Mouse (Mus musculus): ENCODE results near the gene Tspan33.
A peak's percentile ranks its signal among the peaks of the same experiment; 100 is the strongest.

Tspan33 gene

DNA sequence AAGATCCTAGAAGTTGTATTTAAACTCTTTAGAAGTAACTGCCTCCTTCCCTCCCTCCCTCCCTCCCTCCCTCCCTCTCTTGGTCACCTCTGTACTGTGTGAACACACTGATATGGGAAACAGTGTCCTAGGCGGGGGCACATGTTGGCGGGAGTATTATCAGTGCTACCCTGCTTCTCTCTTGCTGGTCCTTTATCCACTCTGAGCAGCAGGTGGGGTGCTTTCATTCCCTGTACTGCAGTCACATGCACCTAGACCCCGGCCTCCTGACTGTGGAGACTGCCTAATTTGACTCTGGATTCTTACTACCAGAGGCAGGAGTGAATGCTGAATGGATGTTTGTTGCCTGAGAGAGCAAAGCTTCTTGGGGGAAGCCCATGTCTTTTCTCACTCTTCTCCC lies 3.5 kb downstream of the Tspan33 start:
- no peak for DNase-seq (ENCODE audit: low spot score in 2 of 2)

DNA sequence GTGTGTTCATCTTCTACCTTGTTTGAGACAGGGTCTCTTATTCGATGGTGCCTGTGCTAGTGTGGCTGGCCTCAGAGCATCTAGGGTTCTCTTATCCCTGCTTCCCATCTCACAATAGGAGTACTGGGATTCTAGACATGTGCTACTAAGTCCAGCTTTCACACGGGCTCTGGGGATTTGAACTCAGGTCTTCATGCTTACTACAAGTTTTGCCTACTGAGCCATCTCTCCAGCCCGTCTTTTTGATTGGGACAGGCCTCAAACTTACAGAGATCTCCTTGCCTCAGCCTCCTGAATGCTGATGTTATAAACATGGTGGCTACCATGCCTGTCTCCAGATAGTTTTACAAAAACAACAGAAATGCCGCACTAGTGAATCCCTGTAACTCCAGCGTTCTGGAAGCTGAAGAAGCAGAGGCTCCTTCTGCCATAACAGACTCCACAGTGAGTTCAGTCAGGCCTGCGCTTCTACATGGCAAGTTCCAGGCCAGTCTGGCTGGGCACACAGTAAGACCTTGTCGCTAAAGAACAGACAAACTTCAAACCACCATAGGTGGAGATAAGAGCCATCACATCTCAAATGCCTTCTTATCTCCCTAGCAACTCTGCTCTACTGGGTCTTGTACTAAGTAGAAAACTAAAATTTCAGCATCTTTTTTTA lies 5.2 kb downstream of the Tspan33 start:
- no peak for DNase-seq (ENCODE audit: low spot score in 2 of 2)

DNA sequence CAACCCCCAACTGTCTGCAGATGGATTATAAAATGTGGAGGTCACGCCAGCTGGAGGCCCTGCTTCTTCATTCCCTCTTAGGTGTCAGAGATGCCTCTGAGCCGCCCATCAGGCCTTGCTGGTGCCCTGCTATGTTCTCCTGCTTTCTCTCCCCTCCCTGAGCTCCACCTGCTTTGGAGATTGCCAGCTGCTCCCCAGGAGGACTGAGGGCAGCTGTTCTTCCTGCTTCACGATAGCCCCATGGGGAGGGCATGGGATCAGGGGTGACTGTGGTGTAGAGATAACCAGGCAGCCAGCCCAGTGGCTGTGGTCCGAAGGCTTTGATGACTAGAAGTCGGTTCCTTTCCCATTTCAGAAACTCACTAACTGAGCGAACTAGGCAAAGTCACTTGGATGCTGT lies 7.0 kb downstream of the Tspan33 start:
- no peak for DNase-seq (ENCODE audit: low spot score in 2 of 2)

DNA sequence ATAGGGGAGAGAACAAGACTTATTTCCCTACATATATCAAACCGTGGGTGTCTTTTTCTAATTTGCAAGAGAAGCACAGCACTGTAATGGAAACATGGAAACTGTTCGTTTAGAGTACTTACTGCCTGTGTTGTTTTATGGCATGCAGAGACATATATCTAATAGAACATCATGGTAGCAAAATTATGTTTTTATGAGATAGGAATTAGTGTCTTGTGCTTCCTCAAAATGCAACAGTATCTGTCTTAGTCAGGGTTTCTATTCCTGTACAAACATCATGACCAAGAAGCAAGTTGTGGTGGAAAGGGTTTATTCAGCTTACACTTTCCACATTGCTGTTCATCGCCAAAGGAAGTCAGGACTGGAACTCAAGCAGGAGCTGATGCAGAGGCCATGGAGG lies 8.1 kb downstream of the Tspan33 start:
- no peak for DNase-seq (ENCODE audit: low spot score in 2 of 2)

DNA sequence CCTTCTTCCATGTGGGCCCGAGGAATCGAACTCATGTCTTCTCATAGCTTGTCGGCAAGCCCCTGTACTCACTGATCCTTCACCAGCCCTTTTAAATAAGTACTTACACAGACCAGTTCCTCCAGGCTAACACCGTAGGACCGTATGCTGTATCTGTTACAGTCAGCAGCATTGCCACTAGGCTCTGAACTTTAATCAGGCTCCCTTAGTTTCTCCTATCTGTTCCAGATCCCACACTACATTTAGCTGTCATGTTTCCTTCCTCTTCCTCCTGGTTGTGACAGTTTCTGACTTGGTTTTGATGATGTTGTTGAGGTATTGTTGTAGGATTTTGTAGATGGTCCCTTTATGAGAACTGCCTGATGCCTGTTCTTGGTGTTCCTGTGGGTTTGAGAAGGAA lies 10.1 kb downstream of the Tspan33 start:
- no peak for DNase-seq (ENCODE audit: low spot score in 2 of 2)

DNA sequence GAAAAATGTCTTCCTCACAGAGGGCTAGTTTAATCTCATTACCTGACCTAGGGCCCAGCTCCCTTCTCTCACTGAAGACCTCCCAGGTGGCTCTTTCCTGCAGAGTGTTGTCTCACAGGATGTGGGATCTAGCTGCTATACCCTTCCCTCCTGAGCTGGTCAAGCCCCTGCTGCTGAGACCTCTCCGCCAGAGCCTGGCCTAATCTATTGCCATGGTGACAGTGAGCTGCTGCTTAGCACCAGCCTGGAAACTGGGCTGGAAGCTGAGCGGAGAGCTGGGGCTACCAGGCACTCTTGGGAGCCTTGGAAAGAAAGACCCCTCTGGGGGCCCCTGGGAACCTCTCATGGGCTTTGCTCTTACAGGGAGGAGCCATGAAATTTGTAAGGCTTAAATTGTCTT lies 13.9 kb downstream of the Tspan33 start:
- DNase-seq (ENCODE audit: low spot score in 2 of 2) = no peak

DNA sequence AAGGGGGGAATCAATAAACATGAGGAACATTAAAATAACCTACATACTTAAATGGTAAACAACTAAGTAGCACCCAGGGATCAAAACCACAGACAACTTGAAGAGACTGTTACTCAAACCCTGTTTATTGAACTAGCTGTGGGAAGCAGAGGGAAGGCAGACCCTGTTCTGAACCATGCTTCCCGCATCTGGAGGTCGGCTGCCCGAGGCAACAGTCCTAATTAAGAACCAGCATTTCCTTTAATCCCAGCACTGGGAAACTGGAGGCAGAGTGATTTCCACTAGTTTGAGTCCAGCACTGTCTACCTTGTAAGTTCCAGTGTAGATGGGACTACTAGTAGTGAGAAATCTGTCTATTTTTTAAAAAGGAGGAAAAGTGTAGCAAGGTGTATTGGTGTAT lies 17.3 kb downstream of the Tspan33 start:
- DNase-seq (ENCODE audit: low spot score in 2 of 2) = no peak

DNA sequence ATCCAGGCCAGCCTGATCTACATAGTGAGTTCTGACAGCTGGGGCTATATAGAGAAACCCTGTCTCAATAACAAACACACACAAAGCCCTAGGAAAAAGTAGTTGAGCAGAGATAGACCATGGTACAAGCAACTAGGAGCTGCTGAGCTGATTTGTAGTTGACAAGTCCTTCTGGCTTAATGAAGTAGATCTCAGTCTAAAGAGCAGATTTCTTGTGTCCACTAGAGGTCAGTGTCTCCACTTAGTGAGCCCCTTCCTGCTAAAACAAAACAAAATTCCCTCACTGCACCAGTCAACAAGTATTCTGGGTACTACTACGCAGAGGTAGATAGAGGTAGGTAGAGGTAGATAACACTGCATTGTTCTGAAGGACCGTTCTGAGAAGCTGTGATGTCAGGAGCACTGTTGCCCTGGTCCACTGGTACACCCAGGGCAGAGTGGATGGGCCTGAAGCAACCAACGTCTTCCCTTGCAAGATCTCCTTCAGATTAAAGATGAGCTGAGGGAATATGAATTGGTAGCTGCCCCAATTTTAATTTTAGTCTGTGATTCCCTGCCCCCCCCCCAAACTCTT lies 18.1 kb downstream of the Tspan33 start:
- no peak for DNase-seq (ENCODE audit: low spot score in 2 of 2)

DNA sequence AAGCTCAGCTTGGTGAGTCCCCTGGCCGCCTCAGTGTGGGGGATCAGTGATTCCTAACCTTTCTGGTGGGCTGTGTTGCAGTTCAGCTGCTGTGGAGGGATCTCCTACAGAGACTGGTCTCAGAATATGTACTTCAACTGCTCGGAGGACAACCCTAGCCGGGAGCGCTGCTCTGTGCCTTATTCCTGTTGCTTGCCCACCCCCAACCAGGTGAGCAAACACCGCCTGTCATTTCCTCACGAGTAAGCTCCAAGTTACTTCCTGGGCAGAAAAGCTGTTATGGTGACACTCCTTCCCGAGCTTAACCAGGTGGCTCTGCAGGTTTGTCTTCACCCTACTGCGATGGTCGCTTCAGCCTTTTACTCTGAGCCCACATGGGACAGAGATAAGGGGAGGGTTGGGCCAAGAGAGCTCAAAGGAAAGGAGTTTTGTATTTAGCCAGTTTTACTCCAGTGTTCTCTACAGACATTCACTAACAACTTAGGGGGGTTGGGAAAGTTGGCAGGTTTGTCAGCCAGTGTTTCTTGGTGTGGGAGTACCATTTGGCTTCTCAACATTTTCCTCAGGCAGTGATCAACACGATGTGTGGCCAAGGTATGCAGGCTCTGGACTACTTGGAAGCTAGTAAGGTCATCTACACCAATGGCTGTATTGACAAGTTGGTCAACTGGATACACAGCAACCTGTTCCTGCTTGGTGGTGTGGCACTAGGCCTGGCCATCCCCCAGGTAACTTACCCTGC lies 22.8 kb downstream of the Tspan33 start:
- peak in 1 of 2 experiments; percentile 62 for DNase-seq (ENCODE audit: low spot score in 2 of 2)

DNA sequence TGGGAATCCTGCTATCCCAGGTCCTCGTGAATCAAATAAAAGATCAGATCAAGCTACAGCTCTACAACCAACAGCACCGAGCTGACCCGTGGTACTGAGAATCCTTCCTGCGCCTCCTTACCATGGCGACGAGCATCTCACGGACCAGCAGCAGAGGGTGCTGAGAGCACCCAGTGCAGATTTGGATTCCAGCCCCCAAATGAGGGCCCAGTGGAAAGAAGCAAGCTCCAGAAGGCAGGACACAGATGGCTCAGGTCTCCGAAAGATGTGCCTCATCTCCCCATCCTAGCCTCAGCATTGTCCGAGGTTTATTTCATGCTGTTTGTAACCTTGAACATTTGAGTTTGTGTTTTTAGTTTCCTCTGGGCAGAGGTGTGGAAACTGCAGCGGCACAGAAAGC lies 23.5 kb downstream of the Tspan33 start:
- DNase-seq (ENCODE audit: low spot score in 2 of 2) = no peak

DNA sequence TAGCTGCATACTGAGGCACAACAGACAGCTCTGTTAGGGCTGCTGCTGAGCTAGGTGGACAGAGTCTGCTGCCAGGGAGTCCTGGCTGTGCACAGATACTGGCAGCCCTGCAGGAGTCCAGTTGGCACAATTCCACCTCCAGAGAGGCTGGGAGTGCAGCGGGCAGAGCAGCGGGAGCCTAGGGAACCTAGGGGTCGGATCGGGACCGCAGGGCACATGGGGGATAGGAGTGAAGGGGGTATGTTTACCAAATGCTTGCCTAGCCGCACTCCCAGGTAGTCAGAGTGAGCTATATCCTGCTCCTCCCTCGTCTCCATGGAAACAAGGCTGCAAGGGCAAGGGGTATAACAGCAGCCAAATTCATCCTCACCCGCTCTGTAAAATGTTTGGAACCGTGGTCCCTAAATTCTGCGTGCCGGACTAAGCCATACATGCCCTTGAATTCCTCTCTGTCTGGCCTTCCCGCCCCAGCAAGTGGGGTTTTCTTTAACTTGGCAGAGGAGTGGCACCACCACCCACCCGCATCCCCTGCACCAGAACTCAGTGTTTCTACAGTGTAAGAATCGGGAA lies 24.0 kb downstream of the Tspan33 start:
- DNase-seq (ENCODE audit: low spot score in 2 of 2) = no peak

DNA sequence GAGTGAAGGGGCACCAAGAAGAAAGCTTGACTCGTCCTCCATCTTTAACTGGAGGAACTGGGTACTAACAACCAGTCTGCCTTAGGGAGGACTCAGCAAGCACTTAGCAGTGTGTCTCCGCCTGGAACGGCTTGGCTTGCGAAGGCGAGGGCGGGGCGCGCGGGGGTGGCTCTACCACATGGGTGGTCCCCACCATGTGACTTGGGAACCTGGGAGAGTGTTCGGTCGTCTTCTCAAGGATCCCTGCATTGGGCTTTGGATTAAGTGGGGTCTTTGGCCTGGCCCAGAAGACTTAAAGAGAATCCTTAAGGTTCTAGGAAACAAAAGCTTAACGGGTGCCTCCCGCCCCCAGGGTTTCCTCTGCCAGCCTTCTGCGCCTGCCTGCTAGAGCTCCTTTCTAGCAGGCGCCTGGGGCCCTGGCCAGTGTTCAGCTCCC lies 24.9 kb downstream of the Tspan33 start:
- peak; percentile 40 to 74 for DNase-seq (ENCODE audit: low spot score in 2 of 2)

DNA sequence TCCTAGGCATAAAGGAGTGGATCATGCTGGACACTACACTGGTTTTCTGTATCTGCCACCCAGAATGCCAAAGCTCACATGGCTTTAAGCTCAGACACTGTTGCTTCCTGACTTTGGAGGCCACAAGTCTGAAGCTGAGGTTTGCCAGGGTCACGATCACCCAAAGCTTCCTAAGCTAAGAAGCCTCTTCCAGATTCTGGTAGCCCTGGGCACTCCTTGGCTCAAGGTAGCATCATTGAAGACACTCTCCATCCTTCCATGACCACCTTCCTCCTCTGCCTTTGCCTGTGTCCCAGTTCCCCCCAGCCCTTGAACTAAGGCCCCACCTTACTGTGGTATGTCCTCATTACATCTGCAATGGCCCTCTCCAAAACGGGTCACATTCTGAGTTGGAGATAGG lies 27.9 kb downstream of the Tspan33 start:
- DNase-seq (ENCODE audit: low spot score in 2 of 2) = no peak

DNA sequence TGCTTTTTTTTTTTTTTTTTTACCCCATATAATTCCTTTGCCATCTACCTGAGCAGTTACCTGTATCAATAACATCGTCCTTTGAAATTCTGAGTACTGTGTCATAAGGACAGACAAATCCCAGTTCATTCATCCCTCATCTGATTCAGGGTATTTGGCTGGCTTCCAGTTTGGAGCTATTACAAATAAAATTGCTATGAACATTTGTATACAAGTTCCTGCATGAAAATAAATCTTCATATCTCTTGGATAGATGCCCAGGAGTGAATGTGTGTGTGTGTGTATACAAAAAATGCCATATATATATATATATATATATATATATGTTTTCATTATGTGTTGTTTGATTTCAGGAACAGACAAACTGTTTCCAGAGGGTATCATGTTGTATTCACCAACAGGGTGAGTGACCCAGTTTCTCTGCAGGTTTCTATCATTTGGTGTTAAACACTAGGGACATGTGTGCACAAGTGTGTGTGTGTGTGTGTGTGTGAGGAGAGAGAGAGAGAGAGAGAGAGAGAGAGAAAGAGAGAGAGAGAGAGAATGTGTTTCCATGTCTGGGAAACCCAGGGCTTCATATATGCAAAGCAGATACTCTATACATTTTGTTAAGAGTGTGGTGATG lies 32.7 kb downstream of the Tspan33 start:
- DNase-seq (ENCODE audit: low spot score in 2 of 2) = no peak

DNA sequence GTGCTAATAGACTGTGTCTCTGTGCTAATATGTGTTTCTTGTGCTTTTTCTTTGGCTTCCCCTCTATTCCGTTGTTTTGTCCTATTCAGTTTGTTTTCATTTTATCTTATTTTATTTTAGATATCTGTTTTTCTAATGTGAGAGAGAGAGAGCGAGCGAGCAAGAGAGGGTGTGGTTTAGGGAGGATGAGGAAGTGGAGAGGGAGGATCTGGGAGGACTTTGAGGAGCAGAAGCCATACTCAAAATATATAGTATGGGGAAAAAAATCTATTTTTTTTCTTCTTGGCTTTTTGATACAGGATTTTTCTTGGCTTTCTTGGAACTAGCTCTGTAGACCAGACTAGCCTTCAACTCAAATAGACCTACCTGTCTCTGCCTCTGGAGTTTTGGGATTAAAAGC lies 34.0 kb downstream of the Tspan33 start:
- DNase-seq (ENCODE audit: low spot score in 2 of 2) = no peak

DNA sequence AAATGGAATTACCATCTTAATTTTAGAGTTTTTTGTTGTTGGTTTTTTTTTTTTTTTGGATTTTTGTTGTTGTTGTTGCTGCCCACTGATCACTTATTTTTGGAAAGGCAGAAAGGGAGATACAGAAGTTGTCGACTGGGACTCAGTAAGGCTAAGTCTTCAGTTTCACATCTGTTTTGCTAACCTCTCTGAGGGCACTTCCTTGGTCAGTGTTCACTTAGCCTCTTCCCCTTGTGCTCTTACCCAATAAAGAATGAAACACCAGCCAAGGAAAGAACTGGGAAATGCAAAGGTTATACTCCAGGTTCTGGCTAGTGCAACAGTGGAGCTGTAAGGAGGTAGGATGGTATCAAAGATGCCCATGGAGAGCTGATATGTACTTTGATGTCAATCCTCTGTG lies 35.5 kb downstream of the Tspan33 start:
- DNase-seq (ENCODE audit: low spot score in 2 of 2) = no peak

DNA sequence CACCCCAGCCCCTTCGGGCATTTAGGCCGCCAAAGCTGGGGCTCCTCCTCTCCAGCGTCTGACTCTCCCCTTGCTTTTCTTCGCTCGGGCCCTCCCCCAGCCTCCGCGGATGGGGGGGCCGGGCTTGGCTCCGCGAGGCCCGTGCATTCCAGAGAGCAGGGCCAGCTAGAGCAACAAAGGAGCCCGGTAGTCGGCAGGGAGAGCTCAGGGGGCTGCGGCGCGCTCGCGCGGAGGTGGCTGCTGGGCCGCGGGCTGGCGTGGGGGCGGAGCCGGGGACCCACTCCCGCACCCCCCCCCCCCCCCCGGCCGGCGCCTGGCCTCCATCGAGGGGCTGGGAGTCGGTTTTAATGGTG lies 41.3 kb downstream of the Tspan33 start, which contains the start of gene Smo:
Gene Smo (plus strand): TSS at position 168 of the 353 bp plus-strand sequence.
- DNase-seq (ENCODE audit: low spot score in 2 of 2) = no peak

DNA sequence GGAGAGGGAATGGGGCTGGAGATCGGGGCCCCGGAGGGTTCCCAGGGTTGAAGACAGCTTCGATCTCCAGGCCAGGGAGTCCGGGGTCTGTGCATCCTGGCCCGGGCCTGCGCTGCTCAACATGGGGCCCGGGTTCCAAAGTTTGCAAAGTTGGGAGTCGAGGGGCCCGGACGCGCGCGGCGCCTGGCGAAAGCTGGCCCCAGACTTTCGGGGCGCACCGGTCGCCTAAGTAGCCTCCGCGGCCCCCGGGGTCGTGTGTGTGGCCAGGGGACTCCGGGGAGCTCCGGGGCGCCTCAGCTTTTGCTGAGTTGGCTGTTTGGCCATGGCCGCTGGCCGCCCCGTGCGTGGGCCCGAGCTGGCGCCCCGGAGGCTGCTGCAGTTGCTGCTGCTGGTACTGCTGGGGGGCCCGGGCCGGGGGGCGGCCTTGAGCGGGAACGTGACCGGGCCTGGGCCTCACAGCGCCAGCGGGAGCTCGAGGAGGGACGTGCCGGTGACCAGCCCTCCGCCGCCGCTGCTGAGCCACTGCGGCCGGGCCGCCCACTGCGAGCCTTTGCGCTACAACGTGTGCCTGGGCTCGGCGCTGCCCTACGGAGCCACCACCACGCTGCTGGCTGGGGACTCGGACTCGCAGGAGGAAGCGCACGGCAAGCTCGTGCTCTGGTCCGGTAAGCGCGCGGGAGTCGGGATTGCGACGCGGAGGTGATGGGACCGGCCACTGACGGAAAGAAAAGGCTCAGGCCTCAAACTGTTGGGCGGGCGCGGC lies 41.8 kb downstream of the Tspan33 start:
- no peak for DNase-seq (ENCODE audit: low spot score in 2 of 2)

DNA sequence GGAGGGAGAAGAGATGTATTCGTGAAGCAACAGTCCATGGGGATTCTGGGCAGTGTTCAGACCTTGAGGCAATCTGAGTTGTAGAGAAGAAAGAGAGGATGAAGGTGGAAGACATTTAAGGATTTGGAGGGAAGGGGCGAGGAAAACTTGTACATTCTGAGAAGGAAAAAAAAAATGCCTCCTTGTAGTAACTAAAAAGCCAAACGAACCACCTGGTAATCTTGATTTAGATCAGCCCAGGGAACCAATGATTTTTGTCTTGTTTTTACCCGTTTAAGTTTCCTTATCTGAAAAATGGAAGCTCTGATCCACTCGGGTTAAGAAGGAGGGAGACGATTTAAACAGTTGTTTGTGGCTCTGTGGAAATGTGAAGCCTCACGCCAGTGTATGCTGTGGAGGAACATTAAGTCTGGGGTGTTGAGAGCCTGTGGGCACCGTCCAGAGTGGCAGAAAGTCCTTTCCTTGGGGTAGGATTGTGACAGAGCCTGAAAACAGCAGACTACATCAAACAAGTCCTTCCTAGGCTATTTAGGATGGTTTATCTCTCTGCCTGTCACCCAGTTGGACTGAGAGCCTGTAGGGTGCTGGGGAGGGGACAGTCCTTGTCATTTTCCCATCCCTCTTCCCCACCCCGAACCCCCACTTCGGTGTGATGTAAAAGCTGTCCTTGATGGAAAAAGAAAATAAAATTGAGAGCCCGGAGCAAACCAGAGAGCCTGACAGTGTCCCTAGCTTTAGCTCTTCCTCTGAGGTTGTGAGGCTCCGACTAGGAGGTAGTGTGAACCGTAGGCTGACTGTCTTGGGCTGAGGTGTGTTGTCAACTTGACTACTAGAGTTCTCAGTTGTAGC lies 42.8 kb downstream of the Tspan33 start:
- DNase-seq (ENCODE audit: low spot score in 2 of 2) = no peak

DNA sequence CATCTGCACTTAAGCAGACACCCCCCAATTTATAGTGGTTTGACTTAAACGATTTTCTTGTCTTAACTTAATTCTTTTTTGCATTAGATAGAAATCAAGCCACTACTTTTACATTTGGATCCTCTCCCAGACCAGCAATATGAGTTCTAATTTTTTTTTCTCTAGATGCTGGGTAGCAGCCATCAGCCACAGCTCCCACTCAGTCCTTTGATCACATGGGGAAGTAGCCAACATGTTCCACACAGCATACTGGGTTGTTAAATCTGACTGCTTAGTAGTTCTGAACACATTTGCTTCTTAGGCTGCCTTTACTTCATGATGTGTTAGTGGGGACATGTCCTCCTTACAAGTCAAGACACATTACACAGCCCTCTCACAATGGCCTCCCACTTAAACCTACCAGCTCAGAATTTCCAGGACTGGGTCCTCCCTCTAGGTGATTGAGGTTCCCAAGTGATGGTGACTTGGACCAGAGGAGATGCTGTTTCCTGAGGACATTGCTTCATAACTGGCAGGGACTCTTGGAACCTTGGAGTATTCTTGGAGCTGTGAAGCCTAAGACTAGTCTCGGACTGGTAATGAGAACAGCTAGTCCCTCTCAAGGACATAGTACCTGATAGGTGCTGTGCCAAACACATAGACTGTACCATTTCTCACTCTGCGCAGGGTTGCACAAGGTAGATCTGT lies 57.6 kb downstream of the Tspan33 start:
- DNase-seq (ENCODE audit: low spot score in 2 of 2) = peak in 1 of 2 experiments; percentile 53

All from left cerebral cortex, adult 9 months (tissue).